Comparison of ENCODE assay signal across 32 mouse cellular contexts in the genomic region with DNA sequence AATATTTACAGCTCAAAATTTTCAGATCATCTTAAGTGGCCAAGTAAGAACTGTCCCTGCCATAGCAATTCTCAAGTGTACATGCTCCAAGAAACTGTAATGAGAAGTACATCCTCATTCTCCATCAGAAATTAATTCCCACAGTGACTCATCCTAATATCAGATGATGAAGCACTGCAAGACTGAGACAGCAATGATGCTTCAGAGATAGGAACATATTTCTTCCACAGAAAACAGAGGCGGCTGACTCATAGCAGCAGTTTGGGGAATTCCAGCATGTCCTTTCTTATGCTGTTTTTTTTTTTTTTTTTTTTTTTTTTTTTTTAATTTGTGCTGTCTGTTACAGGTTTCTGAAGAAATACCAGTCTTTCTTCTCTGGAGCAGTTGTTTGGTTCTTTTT.
DNase-seq lines count a peak whose midpoint lies in the region; TF ChIP-seq lines count a peak whose summit lies in the region.
"Had no signal": no experiment of that assay in that cellular context is flagged by ENCODE, and none has a peak within 500 bp of the region (broad histone marks: within the 10 kb centered on the region; RNA-seq: fewer than 3 reads in every experiment).

No protein-coding gene starts in this region.

- no peak overlapping the region for H3K4me3 ChIP-seq in C2C12 (ENCODE audit: insufficient read depth, poor library complexity, severe bottlenecking)
- no peak overlapping the region for H3K4me3 ChIP-seq in forebrain, embryonic 10.5 days
- H3K4me3 ChIP-seq: embryonic facial prominence, embryonic 10.5 days; embryonic facial prominence, embryonic 13.5 days; erythroblast, embryonic 14.5 days; forebrain, embryonic 13.5 days; gastrocnemius, adult 2 months; heart, embryonic 12.5 days; heart, embryonic 15.5 days; hindbrain, embryonic 10.5 days; hindbrain, embryonic 13.5 days; intestine, embryonic 15.5 days had no signal

- no peak overlapping the region for H3K27ac ChIP-seq in forebrain, embryonic 10.5 days
- H3K27ac ChIP-seq: embryonic facial prominence, embryonic 10.5 days; embryonic facial prominence, embryonic 13.5 days; forebrain, embryonic 13.5 days; gastrocnemius, adult 2 months; heart, embryonic 15.5 days; hindbrain, embryonic 10.5 days; hindbrain, embryonic 13.5 days; intestine, embryonic 15.5 days had no signal

- WGBS in forebrain, embryonic 10.5 days: 97% methylated on average over 1 of the region's 1 CpGs

- DNase-seq in layer of hippocampus, adult 9-11 months: peak; percentile 8
- DNase-seq in layer of hippocampus, adult 9-10 months (ENCODE audit: low spot score): no peak
- peak; percentile 42 for DNase-seq in NIH3T3 (ENCODE audit: low read depth)
- peak; percentile 2 for DNase-seq in telencephalon, adult 2 months (ENCODE audit: low read depth, low spot score)
- no peak for DNase-seq in B cell, adult 2 months
- no peak for DNase-seq in testis, postnatal 10 days (ENCODE audit: low spot score)
- DNase-seq in forebrain, embryonic 10.5 days (ENCODE audit: extremely low spot score, low spot score): no peak
- DNase-seq: adrenal gland, postnatal 10 days; adrenal gland, postnatal 36 days; cerebellum, adult 11 months; cerebellum, adult 2 months; cerebellum, postnatal 10 days; cerebellum, postnatal 36 days; embryo, embryonic 11 days; gastrocnemius, adult 2 months; gastrocnemius, postnatal 14 days; heart, adult 11 months; heart, postnatal 10 days; heart, postnatal 36 days had no signal

- no peaks in the 10 kb centered on the region; the same call in 1 of the 2 replicates for H3K9me3 ChIP-seq in forebrain, embryonic 10.5 days
- H3K9me3 ChIP-seq: forebrain, embryonic 13.5 days; G1E; heart, embryonic 15.5 days; hindbrain, embryonic 13.5 days; intestine, embryonic 15.5 days had no signal

- H3ac ChIP-seq in C2C12 (ENCODE audit: control insufficient read depth, insufficient read length, low read depth): no peak overlapping the region

- no peaks in the 10 kb centered on the region for H3K79me2 ChIP-seq in C2C12 (ENCODE audit: control insufficient read depth, insufficient read depth)

- no peak for TF ChIP-seq CTCF in C2C12 (IDR thresholded peaks at IDR 0.05; ENCODE audit: control insufficient read depth, insufficient read depth, insufficient read length)

- H3K4me1 ChIP-seq in forebrain, embryonic 10.5 days: no peaks in the 10 kb centered on the region
- H3K4me1 ChIP-seq: embryonic facial prominence, embryonic 10.5 days; embryonic facial prominence, embryonic 13.5 days; forebrain, embryonic 13.5 days; heart, embryonic 12.5 days; heart, embryonic 15.5 days; hindbrain, embryonic 10.5 days; hindbrain, embryonic 13.5 days; intestine, embryonic 15.5 days had no signal

- no peaks in the 10 kb centered on the region for H3K27me3 ChIP-seq in C2C12 (ENCODE audit: control insufficient read depth, insufficient read depth, insufficient read length)
- H3K27me3 ChIP-seq in forebrain, embryonic 10.5 days (ENCODE audit: poor library complexity, severe bottlenecking): no peaks in the 10 kb centered on the region
- H3K27me3 ChIP-seq: CH12.LX; embryonic facial prominence, embryonic 13.5 days; forebrain, embryonic 13.5 days; heart, embryonic 12.5 days; heart, embryonic 15.5 days; hindbrain, embryonic 13.5 days; intestine, embryonic 15.5 days; Patski had no signal

- H3K79me3 ChIP-seq in C2C12 (ENCODE audit: low read depth): no peaks in the 10 kb centered on the region

- H3K36me3 ChIP-seq in C2C12 (ENCODE audit: control insufficient read depth, insufficient read depth): no peaks in the 10 kb centered on the region
- H3K36me3 ChIP-seq in forebrain, embryonic 10.5 days (replicated peaks): no peaks in the 10 kb centered on the region
- H3K36me3 ChIP-seq: embryonic facial prominence, embryonic 10.5 days; embryonic facial prominence, embryonic 13.5 days; G1E; heart, embryonic 12.5 days; heart, embryonic 15.5 days; hindbrain, embryonic 10.5 days; hindbrain, embryonic 13.5 days; intestine, embryonic 15.5 days had no signal

TF ChIP-seq in C2C12, 6 proteins besides CTCF, POLR2A, EP300 and RAD21:
- TF ChIP-seq MYOD1 (IDR thresholded peaks at IDR 0.05; ENCODE audit: control insufficient read depth, insufficient read length, low read depth) (peak; percentile 11), MYOG (IDR thresholded peaks at IDR 0.05; ENCODE audit: control insufficient read depth, extremely low read depth, insufficient read length) (no peak), CEBPB (IDR thresholded peaks at IDR 0.05; ENCODE audit: low read depth) (no peak), USF1 (IDR thresholded peaks at IDR 0.05; ENCODE audit: low read depth) (no peak), MAX (IDR thresholded peaks at IDR 0.05) (no peak), FOSL1 (IDR thresholded peaks at IDR 0.05; ENCODE audit: insufficient read depth, low read length, poor library complexity, severe bottlenecking) (peak; percentile 69)

Comparison
In these comparisons a context has a peak if more than half of its experiments do, and no peak if none do; other contexts are left out.
1. DNase-seq: peak in layer of hippocampus, adult 9-11 months (single experiment), NIH3T3 (single experiment) and telencephalon, adult 2 months (single experiment); none in layer of hippocampus, adult 9-10 months (single experiment), B cell, adult 2 months (0 of 2), testis, postnatal 10 days (single experiment) and forebrain, embryonic 10.5 days (single experiment).